Mouse (Mus musculus) gastrocnemius, postnatal 10 days (tissue): ENCODE results near the gene Lrrc7. TPM values are rescaled to one million over a fixed set of nuclear protein-coding genes. Genes with fewer than 3 reads are reported as not detected.

Experiments used
- DNase-seq: peaks from one replicate; pipeline ENCODE4 v3.0.0; 2021; ENCODE audit warnings: mixed read lengths
- total RNA-seq, 2 experiments: library from RNA; stranded (reverse); gene quantifications; 2 replicates each; pipeline ENCODE4 v1.2.3; 2021

Gene Lrrc7
- total RNA-seq, 2 experiments from 2014 or later, result 0.18 to 0.19 TPM

DNA sequence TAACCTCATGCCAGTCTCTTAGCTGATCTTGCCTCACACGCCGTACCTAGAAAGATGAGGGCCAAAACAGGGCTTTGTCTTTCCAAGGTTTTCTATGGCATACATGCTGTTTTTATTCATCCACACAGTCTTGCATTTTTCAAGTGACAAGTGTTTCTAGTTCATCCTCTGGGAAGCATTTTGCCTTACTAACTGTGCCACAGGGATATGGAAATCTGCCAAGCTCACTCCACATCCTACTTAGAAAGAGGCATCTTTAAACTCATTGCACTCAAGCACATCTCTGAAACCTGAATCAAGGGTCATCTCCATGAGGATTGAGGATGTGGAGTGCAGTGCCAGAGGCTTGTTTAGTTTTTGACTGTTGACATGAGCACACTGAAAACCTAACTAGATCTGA, 199.9 kb downstream of the Lrrc7 start:
- no peak for DNase-seq

DNA sequence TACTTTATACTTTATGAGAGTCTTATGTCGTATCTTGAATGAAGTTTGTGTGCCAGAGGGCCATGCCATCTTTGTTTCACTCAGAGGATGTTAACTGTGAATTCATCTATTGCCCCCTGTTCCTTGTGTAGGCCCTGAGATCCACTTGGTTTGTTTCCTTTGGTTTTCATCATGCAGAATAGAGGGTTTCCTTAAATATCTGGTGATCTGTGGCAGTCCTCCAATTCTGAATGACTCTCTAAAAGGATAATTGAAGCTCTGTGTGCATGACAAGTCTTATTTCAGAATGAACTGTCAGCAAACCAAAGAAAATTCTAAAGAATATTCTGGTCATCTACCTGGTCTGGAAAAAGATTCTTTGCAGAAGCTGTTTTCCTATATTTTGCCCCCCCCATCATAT, 205.3 kb downstream of the Lrrc7 start:
- no peak for DNase-seq

DNA sequence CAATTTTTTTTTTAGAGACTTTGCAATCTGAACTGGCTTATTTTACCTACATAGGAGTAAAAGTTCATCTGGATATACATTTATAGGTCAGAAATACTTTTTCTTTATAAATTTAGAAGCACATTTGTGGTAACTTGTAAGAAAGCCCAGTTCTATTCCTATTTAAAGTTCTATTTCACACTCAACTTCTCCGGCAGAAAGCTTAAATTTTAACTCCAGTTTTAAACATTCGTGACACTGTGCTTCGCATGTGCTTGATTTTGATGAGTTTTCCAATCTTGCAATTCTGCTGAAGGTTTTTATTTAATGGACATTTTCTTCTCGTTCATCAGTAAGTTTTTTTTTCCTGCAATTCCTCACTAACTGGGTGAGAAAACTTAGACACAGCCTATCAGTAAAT, 205.8 kb downstream of the Lrrc7 start:
- DNase-seq, result no peak

DNA sequence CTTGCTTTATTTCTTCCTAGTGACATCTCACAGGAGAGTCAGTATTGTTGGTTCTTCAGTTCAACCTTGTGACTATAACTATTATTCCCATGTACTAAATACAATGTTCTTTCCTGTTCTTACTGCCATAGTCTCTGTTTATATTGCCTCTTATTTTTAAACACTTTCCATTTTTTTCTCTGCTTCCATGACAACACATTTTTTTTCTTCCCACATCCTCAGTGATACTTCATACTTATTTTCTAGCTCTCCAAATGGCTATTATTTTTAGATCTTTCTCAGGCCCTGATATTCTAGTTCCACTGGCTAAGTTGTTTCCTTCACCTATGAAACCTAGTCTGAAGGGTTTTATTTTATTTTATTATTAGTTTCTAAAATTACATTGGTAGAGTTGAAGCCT, 221.2 kb downstream of the Lrrc7 start:
- DNase-seq, result no peak

DNA sequence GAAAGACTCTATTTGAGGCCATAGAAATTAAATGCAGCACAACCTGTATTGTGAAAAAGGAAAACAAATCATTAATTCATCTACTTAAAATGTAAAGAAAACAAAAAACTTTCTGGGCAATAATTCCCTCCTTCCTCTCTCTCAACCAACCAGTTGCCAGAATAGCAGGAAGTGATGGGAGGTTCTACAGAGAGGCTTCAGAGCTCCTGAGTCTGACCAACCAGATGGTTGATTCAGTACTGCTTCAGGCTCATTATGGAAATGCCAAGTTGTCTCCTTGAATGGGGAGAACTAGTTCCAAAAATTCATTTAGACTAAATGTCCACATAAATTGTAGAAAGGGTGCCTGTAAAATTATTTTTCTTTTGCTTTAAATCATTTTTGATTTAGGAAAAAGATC, 231.9 kb downstream of the Lrrc7 start:
- no peak for DNase-seq

DNA sequence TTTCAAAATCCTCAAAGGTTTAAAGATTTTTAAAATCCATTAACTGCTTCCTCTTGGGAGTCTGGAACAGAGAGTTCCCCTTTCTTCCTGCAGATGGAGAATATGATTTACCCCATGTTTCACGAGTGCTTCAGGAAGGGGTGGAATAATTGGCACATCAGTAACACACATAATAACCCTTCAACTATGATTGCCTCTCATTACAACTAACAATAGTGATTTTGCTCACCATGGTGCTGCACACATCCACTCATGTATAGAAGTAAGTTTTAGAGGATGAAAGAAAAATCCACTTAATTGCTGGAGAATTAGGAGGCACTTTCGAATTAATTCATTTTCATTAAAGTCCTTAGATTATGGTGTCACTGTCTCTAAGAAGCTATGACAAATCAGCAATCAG, 251.6 kb downstream of the Lrrc7 start:
- no peak for DNase-seq

DNA sequence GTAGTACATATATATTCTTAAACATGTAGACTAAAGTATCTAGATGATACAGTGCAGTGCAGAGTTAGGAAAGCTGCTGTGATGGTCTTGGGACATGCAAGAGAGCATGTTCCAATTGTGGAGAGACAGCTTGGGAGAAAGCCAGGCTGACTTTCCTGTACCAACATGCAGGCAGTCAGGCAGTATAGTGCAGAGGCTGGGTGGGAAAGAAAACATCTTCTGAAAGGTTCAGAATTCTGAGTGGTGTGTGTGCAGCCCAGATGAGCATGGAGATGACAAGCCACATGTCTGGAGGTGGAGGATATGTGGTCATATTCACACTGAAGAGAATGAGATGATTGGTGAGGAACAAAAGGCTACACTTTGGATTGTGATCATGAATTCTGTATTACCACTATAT, 254.6 kb downstream of the Lrrc7 start:
- no peak for DNase-seq

DNA sequence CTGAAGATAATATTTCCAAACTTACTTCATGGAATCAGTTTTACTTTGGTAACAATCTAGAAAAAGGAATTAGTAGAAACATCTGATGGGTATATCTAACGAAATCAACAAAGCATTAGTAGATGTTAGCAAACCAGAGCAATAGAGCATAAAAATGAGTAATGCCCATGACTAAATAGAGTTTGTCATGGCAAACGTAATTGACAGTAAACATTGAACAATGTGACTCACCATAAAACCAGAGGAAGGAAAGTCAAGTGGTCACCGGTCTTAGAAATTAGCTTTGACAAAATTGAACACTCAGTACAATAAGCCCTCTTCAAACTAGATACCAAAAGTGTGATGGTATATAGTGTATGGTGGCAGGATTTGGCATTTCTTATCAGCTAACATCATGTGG, 263.3 kb downstream of the Lrrc7 start:
- DNase-seq, result no peak

DNA sequence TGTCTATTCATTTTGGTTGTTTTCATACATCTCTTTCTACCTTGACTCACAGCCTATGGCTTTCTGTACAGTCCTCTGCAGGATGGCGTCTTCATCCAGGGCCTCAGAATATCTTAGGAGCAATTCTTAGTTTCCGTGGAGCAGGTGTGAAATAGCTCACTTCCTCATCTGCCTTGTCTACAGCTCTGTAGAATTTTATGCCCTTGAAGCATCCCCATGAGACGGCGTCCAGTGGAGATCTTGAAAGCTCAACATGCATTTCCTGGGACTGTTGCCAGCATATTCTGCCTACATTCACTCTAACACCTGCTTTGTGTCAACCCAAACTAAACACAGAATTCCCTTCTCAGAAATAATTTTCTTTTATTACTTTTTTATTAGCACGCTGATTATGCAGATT, 267.0 kb downstream of the Lrrc7 start:
- no peak for DNase-seq

DNA sequence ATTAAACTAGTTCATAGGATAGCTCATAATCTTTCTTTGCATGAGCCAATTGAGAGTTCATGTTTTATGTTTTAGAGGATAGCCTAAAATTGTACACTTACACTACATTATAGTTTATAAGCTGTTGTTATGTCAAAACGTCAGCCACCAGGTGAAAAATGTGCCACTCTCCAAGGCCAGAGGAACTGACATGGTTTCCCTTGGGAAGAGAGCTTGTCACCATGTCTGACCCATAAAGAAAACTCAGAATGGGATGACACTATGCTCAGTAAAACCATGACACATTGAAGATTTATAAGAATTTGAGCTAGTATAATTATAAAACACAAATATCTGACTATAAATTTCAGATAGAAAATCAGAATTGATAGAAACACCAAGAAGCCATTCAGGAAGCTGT, 277.6 kb downstream of the Lrrc7 start:
- DNase-seq, result no peak

DNA sequence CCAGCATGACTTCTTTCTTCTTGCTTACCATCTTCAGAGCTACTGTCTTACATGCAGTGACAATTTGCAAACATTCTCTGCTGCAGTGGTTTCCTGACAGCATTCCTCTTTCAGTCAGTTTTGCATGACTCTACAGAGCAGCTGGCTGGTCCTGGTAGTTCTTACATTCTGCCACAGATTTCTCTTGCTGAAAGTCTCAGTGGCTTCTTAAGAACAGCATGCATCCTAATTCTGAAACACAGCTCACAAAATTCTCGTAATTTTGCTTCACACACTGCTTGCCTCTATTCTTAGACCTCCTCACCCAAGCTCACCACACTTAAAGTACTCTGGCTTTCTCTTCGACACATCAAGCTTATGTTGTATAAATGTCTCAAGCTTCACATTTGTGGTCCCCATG, 283.4 kb downstream of the Lrrc7 start:
- no peak for DNase-seq

DNA sequence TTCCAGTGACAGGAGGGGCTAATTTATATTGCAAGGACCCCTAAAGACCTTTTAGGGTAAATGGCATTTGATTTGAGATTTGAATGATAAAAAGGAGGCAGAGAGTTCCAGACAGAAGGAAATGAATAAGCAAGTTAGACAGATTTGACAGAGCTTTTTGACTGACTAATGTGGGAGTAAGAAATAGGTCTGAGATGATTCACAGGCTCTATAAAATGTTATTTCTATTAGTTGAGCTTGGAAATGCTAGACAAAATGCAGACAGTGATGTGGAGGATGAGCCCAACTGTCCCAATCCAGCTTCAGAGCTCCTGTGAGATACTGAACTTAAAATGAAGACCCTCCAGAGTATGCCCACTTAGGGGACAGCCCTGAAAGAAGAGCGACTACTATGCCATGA, 289.3 kb downstream of the Lrrc7 start:
- no peak for DNase-seq

DNA sequence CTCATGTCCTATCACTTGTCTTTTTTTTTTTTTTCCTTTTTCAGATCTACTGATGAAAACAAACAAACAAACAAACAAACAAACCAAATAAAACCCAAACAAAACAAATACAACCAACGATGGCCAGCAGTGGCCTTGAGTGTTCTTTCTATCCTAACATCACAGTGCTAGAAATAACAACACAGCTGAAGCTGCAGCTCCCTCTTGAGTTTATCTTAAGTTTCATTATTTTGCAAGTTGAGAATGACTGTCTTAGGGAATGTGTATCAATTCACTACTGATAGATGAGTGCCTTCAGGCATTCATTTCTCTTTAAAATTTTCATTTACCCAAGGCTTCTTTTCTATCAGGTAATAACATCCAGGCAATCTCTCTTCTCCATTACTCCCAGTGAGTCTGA, 291.1 kb downstream of the Lrrc7 start:
- no peak for DNase-seq

DNA sequence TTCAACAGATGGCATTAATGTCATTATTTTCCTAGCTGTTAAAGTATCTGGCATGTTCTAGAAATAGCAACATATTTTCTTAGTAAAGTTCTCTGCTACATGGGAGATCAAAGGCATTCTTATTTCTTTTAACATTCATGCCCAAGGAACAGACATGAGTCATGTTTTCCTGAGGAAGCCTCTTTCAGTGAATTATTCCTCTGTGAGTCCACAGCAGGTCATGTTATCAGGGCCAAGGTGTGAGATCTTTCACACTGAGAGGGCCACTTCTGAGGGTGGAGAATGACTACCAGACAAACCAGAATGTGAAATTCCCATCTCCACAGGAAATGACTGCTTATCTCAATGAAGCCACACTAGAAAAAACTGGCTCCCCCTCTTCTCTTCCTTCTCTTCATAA, 309.4 kb downstream of the Lrrc7 start:
- DNase-seq, result no peak

DNA sequence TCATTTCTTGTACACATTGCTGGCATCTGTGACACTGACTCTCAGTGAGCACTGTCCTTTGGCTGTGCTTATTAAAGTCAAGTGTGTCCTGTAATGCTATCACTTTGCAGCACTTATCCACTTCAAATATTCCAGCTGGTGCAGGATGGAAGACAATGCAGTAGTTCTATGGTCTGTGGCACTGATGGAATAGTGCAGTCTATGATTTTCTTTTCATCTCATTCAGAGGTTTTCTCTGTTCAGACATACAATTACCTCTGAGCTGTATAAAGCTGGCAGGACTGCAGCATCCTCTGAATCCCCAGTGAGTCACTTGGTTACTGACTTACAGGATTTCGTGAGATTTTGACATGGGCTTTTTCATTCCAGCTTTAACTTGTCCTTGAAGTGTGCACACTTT, 314.3 kb downstream of the Lrrc7 start:
- no peak for DNase-seq

DNA sequence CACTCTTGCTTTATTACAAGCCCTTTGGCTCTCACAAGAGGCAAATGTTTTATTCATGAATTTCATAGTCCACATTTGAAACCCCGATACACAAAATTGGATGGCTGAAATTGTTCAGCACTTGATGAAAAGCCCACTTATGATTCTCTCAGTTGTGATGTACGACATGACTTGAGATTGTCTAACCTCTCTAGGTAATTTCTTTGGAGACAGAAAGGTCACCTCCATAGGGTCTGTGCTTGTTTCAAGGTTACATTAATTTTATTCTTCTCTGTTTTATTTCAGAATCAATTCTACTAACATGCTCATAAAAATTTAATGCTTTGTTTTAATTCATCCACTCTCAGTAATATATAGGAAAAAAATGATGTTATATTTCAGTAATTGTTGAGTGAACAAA, 351.4 kb downstream of the Lrrc7 start:
- DNase-seq, result no peak

DNA sequence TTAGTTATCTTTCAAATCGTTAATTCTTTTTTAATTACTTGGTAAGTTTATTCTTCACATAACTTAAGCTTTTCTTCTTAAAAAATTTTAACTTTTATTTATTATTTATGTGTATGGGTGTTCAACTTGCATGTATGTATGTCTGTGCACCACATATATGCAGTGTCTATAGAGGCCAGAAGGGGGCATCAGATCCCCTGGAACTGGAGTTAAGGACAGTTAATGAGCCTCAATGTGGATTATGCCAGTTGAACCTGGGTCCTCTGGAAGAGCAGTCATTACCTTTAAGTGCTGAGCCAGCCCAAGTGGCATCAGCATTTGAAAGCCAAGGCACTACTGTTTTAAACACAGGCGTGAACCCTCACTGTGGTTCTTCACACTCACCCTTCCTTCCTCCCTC, 352.0 kb downstream of the Lrrc7 start:
- no peak for DNase-seq

DNA sequence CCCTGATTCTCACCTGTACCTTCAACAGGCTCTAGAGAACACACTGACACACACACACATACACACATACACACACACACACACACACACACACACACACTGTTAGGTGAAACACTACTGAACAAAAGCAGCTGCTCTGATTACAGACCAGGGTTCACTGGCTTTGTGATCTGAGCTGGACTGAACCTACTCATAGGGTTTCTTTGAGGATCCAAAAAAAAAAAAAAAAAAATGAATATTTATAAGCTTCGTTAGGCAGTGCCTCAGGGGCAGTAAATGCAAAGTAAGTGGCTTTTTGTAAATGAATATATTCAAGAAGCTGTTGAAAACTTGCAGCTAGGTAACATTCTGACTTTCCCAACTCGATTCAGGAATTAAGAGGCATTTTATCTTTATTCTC, 354.2 kb downstream of the Lrrc7 start:
- no peak for DNase-seq

DNA sequence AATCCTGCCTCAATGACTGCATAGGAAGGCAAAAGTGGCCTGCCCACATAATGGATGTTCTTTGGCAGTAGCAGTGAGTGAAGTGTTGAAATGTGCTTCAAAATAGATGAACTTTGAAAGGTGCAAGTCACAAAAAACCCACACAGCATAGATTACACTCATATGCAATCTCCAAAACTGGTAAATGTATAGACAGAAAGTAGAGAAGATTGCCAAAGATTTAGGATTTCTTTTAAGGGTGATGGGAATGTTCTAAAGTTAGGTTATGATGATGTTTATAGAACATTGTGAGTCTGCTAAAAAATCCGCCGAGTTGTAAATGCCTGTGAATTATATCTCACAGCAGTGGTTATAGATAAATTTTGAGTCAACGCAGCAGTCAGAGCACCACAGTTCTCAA, 359.2 kb downstream of the Lrrc7 start:
- no peak for DNase-seq

DNA sequence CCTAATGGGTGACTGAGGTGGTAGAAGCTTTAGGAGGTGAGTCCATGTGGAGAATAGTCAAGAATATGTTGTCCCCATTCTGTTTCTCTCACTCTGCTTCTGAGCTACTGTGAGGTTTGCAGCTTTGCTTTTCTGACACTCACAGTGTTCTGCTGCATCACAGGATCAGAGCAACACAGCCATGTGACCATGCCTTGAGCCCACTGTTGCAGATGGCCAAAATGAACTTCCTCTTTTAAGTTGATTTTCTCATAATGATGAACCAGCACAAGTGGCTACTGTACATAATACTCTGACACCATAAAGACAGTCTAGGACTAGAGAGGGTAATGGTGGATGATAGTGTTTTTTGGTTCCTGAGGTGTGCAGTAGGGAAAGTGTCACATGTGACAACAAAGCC, 366.6 kb downstream of the Lrrc7 start:
- no peak for DNase-seq

DNA sequence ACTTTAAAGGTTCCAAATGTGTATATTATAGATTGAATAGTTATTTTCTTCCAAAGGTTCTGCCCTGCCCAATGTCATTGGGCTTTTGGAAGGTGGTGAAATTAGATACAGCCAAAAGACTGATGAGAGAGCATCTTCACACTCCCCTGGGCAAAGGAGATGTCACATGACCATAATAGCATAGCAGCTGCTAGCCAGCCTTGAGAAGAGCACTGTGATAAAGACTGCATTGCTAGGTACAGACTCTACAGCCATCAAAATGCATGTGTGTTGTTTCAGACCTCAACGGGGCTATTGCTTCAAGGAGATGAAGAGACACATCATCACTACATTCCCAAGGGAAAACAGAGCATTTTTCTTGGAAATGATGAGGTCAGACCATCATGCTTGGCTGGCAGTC, 368.8 kb downstream of the Lrrc7 start:
- no peak for DNase-seq

DNA sequence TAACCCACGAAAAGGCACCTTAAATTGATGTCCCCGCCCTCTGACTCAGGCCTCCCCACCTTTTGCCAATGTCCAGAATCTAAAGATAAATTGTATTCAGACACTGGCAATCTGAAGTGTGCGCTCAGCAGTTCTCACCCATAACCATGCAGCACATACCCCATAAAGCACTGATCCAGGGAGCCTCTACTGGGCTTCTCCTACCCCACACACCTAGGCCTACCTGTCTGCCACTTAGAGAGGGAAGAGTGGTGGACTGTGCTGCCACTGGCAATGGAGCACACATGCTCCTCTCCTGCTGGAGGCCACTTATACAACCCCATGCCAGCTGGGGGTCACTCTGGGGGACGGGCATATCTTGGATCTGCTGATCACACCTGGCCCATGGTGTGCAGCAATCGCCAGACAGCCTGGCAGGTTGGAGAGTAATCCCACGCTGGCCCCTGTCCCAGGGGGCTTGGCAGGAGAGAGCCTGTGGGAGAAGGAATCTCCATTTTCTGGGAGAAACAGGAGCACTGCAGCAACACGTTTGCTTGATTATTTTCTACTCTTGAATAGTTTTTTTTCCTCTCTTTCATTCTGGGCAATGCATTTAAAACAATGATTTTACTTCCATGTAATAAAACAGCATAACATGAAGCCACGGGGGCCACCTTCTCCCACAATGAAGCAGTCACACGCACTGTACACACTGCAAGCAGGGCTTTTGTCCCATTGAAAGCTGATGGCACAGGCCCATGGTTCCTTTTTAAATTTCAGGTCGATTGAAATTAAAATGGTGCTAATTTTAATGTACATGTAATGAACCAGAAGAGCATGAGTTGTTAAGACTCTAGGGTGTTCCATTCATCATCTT, 386.9 kb downstream of the Lrrc7 start:
- no peak for DNase-seq

DNA sequence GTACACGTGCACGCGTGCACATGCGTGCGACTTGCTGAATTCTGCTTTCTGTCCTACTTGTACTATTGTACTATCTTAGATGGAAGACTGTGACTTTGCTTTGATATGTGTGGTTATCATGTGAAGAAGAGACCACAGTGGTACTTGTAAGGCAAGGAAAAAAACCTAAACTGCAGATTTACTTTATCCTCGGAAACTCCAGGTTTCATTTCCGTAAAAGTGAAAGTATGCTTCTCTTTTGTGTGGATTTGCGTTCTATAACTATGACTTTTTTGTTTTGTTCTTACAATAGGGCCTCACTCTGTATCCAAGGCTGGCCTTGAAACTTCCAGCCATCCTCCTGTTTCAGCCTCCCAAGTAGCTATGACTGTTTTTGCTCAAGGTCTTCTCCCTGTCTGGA, 392.8 kb downstream of the Lrrc7 start:
- DNase-seq, result no peak

DNA sequence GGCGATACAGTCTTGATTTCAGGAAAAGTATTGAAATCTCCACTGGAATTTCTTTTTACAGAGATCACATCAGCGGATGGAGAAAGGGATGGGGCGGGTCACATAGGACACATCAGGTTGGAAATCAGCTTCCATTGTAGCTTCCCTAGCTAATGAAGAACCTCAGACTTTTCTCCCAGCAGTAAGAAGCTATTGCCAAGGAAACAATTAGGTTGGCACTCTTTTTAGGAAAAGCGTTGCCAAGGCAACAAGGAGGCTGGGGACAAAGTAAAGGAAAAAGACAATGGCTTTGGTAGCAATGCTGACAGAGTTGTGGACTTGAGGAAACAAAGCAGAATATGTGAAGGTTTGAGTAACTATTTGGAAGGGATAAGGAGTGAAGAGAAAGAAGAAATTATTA, 393.6 kb downstream of the Lrrc7 start:
- DNase-seq, result no peak

DNA sequence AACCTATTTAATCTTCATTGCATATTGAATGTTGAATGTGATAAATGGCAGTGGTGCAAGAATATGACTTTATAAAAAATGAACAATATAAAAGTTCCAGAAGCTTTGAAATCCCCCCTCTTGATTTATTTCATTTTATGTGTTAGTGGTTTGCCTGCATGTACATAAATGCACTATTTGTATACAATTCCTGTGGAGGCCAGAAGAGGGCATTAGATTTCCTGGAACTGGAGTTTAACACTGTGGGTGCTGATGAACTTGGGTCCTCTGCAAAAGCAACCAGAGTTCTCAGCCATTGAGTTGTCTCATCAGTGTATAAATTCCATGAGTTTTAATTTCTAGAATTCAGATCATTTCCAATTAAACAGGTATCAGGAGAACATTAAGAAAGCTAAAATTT, 397.0 kb downstream of the Lrrc7 start:
- no peak for DNase-seq
